Mouse (Mus musculus) spleen, adult 2 months (tissue): ENCODE measurements at regions not wholly inside any gene's neighbourhood (a gene's known extent, or its start where the extent isn't known, plus 50 kb on each side); places are given as distances from the start of the nearest gene placed in this dataset.

Source experiments
- DNase-seq, 2 experiments: peaks; one replicate each; pipeline versions ENCODE4 v3.0.0 to v3.0.0-alpha.2; 2012 to 2021; ENCODE audit warnings: low spot score in 2 of 2, low read depth in 1 of 2
- H3K27ac ChIP-seq: fragments of 200-500 bp; 2 replicates; pipeline ENCODE4 v1.5.1; 2012; ENCODE audit warnings: low read length, inconsistent platforms; ENCODE audit not compliant: insufficient read depth
- H3K27me3 ChIP-seq: fragments of 200-500 bp; 2 replicates; pipeline ENCODE4 v1.6.1; 2012; ENCODE audit warnings: mild to moderate bottlenecking, moderate library complexity, low read length, inconsistent platforms; ENCODE audit not compliant: control insufficient read depth, insufficient read depth
- H3K36me3 ChIP-seq: fragments of 200-500 bp; 2 replicates; pipeline ENCODE4 v1.6.1; 2012; ENCODE audit warnings: mild to moderate bottlenecking, low read length, inconsistent platforms; ENCODE audit not compliant: control insufficient read depth, insufficient read depth
- H3K4me1 ChIP-seq: fragments of 200-500 bp; 2 replicates; pipeline ENCODE4 v1.6.1; 2011; ENCODE audit warnings: inconsistent platforms; ENCODE audit not compliant: control insufficient read depth, insufficient read depth, insufficient read length
- H3K4me3 ChIP-seq: fragments of 200-500 bp; 2 replicates; pipeline ENCODE4 v1.5.1; 2011; ENCODE audit warnings: mild to moderate bottlenecking, inconsistent platforms; ENCODE audit not compliant: insufficient read depth, insufficient read length; ENCODE audit errors: extremely low read depth
- CTCF ChIP-seq: fragments of 200-500 bp; IDR thresholded peaks from 2 replicates; pipeline ENCODE4 v1.5.1; 2011; ENCODE audit warnings: mild to moderate bottlenecking, inconsistent platforms; ENCODE audit not compliant: insufficient read depth, insufficient read length, insufficient replicate concordance; ENCODE audit errors: extremely low read depth
- POLR2A ChIP-seq: fragments of 200-500 bp; IDR thresholded peaks from 2 replicates; pipeline ENCODE4 v1.6.1; 2011; ENCODE audit warnings: low read depth, low read length, inconsistent platforms
- WGBS: fragments of 180-500 bp; shearing (Covaris S2); methylation state at CpG from one replicate; pipeline ENCODE4 v1.1.7; 2018; 5-methylcytosine and 5-hydroxymethylcytosine counted together

DNA sequence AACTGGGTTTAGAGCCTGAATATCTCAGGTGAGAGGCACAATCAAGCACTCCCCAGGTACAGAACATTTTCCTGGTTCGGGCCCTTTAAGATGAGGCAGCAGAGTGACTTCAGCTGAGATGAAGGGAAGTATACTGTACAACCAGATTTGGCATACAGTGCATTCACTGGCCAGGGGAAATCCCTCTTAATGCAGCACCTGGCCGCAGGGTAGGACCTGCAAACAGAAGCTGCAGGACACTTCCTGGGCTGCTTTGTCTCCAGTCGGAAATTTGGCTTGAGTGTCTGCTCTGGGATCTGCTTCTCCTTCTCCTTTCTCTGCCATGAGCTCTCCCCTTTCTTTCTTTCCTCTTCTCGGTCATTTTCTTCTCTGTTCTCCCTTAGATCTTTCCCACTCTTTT is 210.9 kb downstream of the Papss1 start:
- H3K27ac ChIP-seq = no peak overlapping the region
- H3K4me3 ChIP-seq = no peak overlapping the region
- DNase-seq = no peak
- no peaks in the 10 kb centered on the region for H3K36me3 ChIP-seq
- WGBS = 78% methylated on average over 4 of the region's 4 CpGs
- no peaks in the 10 kb centered on the region for H3K4me1 ChIP-seq
- no peak for TF ChIP-seq POLR2A
- TF ChIP-seq CTCF = no peak
- H3K27me3 ChIP-seq = no peaks in the 10 kb centered on the region

DNA sequence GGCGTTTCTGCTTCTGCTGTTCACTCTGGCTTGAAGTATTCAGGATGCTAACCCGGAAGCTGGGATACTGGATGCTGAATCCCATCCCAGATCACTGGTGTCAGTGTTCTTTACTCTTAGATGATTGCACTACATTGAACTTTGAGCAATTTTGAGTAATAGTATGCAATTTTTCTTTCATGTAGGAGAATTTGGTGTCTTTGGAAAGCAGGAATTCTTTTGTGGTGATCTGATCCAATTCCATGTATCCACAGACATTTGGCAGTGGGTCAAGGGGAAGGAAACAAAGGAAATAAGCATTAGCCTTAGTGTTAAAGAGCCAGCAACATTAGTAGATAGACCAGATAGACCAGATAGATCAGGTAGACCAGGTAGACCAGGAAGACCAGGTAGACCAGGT is 212.1 kb downstream of the Papss1 start:
- no peaks in the 10 kb centered on the region for H3K27me3 ChIP-seq
- DNase-seq = no peak
- H3K4me3 ChIP-seq = no peak overlapping the region
- no peak overlapping the region for H3K27ac ChIP-seq
- 81% methylated on average over 2 of the region's 2 CpGs for WGBS
- no peaks in the 10 kb centered on the region for H3K36me3 ChIP-seq
- TF ChIP-seq POLR2A = no peak
- TF ChIP-seq CTCF = no peak
- H3K4me1 ChIP-seq = no peaks in the 10 kb centered on the region

DNA sequence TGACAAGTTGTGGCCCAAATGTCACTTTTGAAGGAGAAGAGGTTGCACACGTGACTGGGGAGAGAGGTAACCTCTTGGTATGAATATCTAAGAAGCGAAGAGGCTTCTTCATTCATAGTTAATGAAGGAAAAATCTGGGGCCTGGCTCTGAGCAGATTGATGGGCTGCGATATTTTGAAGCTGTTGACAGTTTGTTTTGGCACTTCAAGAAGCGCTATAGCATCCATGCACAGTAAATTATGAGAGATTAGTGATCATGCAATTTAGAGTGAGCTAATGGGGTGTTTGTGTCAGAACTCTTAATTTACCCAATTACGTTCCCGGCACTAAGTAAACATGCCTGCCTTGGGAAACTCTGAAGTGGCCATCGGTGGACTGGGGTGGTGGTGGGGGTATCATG is 215.2 kb downstream of the Papss1 start:
- WGBS = 80% methylated on average over 7 of the region's 7 CpGs

DNA sequence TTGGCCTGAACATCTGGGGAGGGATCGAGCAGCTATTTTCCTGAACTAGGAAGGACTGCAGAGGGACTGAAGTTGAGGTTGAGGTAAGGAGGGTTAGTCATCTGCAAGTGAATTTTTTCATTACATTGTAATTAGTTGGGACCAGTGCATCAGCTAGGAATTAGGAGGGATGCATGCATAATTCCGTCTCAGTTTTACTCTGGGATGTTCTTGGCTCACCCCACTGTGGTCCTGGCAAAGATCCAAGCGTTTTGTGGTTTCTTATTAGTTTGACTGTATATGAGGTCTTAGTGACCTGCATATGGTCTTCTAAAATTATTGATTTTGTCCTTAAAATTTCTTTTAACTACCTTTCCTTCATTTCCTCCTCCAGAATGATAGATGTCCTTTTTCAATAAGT is 221.0 kb downstream of the Papss1 start:
- no peak for TF ChIP-seq POLR2A
- TF ChIP-seq CTCF = no peak
- DNase-seq = no peak
- Histone ChIP-seq H3K36me3 (no peaks in the 10 kb centered on the region), H3K4me3 (no peak overlapping the region), H3K27me3 (no peaks in the 10 kb centered on the region), H3K4me1 (no peaks in the 10 kb centered on the region), H3K27ac (no peak overlapping the region)
- WGBS = 84% methylated on average over 3 of the region's 3 CpGs

More for the DNA sequence above, 215.2 kb downstream of the Papss1 start:
- Histone ChIP-seq H3K4me1 (no peaks in the 10 kb centered on the region), H3K27ac (no peak overlapping the region), H3K27me3 (no peaks in the 10 kb centered on the region), H3K36me3 (no peaks in the 10 kb centered on the region), H3K4me3 (no peak overlapping the region)
- no peak for DNase-seq
- TF ChIP-seq POLR2A (no peak), CTCF (no peak)

DNA sequence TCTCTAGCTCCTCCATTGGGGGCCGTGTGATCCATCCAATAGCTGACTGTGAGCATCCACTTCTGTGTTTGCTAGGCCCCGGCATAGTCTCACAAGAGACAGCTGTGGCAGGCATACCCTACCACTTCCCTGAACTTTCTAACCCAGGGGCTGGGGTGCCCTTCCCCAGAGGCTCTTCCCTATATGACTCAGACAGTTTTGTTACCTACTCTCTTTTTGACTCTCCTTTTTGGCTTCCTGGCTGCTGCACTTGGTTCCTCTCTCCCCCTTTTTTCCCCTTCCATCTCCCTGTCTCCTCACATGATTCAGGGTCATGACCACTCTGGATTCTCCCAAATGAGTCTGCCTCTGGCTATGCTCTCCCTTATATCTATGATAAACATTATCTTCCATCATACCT is 223.8 kb downstream of the Papss1 start:
- TF ChIP-seq CTCF (no peak), POLR2A (no peak)
- no peaks in the 10 kb centered on the region for H3K36me3 ChIP-seq
- 69% methylated on average over 2 of the region's 2 CpGs for WGBS

DNA sequence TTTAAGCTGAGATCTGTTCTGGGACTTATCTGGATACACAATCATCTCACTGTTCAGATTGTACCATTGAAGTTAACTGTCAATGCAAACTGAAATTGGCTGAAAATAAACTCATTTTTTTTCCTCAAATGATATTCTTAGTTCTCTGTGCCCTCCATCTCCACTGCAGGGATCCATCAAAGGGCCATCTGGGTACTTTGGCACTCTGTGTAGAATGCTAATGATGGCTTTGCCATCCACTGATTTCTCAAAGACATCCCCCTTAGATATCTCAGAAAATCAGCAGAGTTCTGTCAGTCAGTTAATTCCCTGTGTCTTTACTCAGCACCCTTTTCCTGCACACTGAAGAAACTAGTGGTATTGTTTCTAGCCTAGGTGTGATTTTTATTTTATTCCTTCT is 224.6 kb downstream of the Papss1 start:
- H3K36me3 ChIP-seq = no peaks in the 10 kb centered on the region
- H3K27me3 ChIP-seq = no peaks in the 10 kb centered on the region
- DNase-seq = no peak
- no peaks in the 10 kb centered on the region for H3K4me1 ChIP-seq
- TF ChIP-seq POLR2A (no peak), CTCF (no peak)
- no peak overlapping the region for H3K4me3 ChIP-seq
- no peak overlapping the region for H3K27ac ChIP-seq

More for the DNA sequence above, 223.8 kb downstream of the Papss1 start:
- no peak overlapping the region for H3K4me3 ChIP-seq
- DNase-seq = no peak
- no peak overlapping the region for H3K27ac ChIP-seq
- H3K4me1 ChIP-seq = no peaks in the 10 kb centered on the region
- H3K27me3 ChIP-seq = no peaks in the 10 kb centered on the region

DNA sequence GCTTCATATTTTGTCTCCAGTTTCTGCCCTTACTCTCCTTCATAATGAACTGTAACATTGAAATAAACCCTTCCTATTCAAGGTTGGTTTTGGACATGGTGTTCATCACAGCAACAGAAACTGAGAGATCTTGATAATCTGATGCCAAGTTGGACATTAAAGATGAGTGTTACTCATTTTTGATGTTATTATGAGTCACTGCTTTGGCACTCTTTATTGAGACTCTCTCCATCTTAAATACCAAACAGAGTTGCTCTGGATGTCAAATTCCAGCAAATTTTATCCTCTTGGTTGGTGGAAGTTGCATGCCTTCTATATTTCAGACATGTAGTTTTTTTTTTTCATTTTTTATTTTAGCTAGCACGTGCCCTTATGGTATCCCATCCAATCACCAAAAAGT is 229.5 kb downstream of the Papss1 start:
- DNase-seq = no peak
- Histone ChIP-seq H3K27ac (no peak overlapping the region), H3K4me3 (no peak overlapping the region), H3K4me1 (no peaks in the 10 kb centered on the region), H3K27me3 (no peaks in the 10 kb centered on the region), H3K36me3 (no peaks in the 10 kb centered on the region)
- 83% methylated on average over 1 of the region's 1 CpGs for WGBS
- TF ChIP-seq POLR2A (no peak), CTCF (no peak)
